14 mouse cellular contexts compared by ENCODE assay signal in the genomic region with DNA sequence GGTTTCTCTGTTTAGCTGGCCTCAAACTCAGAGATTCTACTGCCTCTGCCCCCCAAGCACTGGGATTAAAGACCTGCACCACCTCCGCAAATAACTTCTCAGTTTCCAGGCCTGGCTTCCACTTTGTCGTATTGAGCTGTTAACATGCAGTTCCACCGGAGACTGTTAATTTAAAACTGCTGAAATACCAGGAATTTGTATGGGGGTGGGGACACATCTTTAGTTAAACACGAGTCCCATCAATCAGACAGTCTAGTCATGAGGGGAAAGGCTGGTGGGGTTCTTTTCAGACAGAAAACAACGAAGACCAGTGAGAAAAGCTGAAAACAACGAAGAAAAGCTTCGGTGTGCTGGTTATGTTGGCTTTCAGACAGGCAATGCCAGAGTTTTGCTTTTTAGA.
DNase-seq lines count a peak whose midpoint lies in the region; ATAC-seq and TF ChIP-seq lines count a peak whose summit lies in the region.
"Had no signal": no experiment of that assay in that cellular context is flagged by ENCODE, and none has a peak within 500 bp of the region (broad histone marks: within the 10 kb centered on the region; RNA-seq: fewer than 3 reads in every experiment).

No protein-coding gene starts in this region.

- no peaks in the 10 kb centered on the region for H3K9me3 ChIP-seq in heart, embryonic 13.5 days
- H3K9me3 ChIP-seq in stomach, embryonic 16.5 days (replicated peaks; ENCODE audit: control insufficient read depth, low read length), result no peaks in the 10 kb centered on the region
- no peaks in the 10 kb centered on the region for H3K9me3 ChIP-seq in stomach, postnatal 0 days (ENCODE audit: control insufficient read depth, low read length)
- no peaks in the 10 kb centered on the region for H3K9me3 ChIP-seq in forebrain, embryonic 14.5 days (replicated peaks; ENCODE audit: control insufficient read depth, low read length)
- H3K9me3 ChIP-seq: heart, embryonic 15.5 days; midbrain, embryonic 12.5 days had no signal

- WGBS in heart, embryonic 13.5 days, result 63% methylated on average over 7 of the region's 7 CpGs
- 41% methylated on average over 7 of the region's 7 CpGs for WGBS in stomach, embryonic 16.5 days
- WGBS in stomach, postnatal 0 days, result 50% methylated on average over 7 of the region's 7 CpGs
- WGBS in forebrain, embryonic 14.5 days, result 23% methylated on average over 7 of the region's 7 CpGs

- H3K36me3 ChIP-seq in heart, embryonic 13.5 days, result no peaks in the 10 kb centered on the region
- no peaks in the 10 kb centered on the region for H3K36me3 ChIP-seq in stomach, embryonic 16.5 days (ENCODE audit: control insufficient read depth, insufficient read depth, low read length)
- no peaks in the 10 kb centered on the region for H3K36me3 ChIP-seq in stomach, postnatal 0 days (ENCODE audit: control insufficient read depth, insufficient read depth, low read length)
- no peaks in the 10 kb centered on the region for H3K36me3 ChIP-seq in forebrain, embryonic 14.5 days (ENCODE audit: control insufficient read depth, insufficient read depth, low read length)
- H3K36me3 ChIP-seq: heart, embryonic 15.5 days; midbrain, embryonic 12.5 days had no signal

- no peak overlapping the region for H3K4me3 ChIP-seq in heart, embryonic 13.5 days
- no peak overlapping the region for H3K4me3 ChIP-seq in stomach, embryonic 16.5 days (replicated peaks; ENCODE audit: low read length)
- H3K4me3 ChIP-seq in stomach, postnatal 0 days (ENCODE audit: low read depth, low read length), result no peak overlapping the region
- H3K4me3 ChIP-seq in forebrain, embryonic 14.5 days (ENCODE audit: low read depth, low read length), result no peak overlapping the region
- H3K4me3 ChIP-seq: heart, embryonic 15.5 days; midbrain, embryonic 12.5 days had no signal

- TF ChIP-seq EP300 in stomach, postnatal 0 days (optimal IDR thresholded peaks at IDR 0.05), result no peak

- DNase-seq in heart, postnatal 25 days (ENCODE audit: low spot score), result no peak
- DNase-seq in stomach, postnatal 0 days (ENCODE audit: low spot score), result no peak
- peak; percentile 57 for DNase-seq in forebrain, embryonic 14.5 days (ENCODE audit: low spot score)
- DNase-seq in spleen, postnatal 4 days (ENCODE audit: low spot score in 2 of 2), result no peak
- DNase-seq in gastrocnemius, postnatal 4 days (ENCODE audit: low spot score in 2 of 2), result no peak
- no peak for DNase-seq in urinary bladder, postnatal 25 days (ENCODE audit: low spot score)
- DNase-seq: cerebellum, adult 18-20 months; gastrocnemius, postnatal 25 days; kidney, adult 8-10 months; lung, adult 18-20 months had no signal

- H3K27ac ChIP-seq in heart, embryonic 13.5 days (replicated peaks), result 0 out of 2 replicates have a peak overlapping the region, but pooled peaks have one; percentile 0
- H3K27ac ChIP-seq in stomach, embryonic 16.5 days (ENCODE audit: low read length), result peak overlapping the region; percentile 4; the same call in 1 of the 2 replicates
- H3K27ac ChIP-seq in stomach, postnatal 0 days (replicated peaks), result no peak overlapping the region
- no peak overlapping the region for H3K27ac ChIP-seq in forebrain, embryonic 14.5 days (ENCODE audit: low read depth, low read length)
- H3K27ac ChIP-seq: heart, embryonic 15.5 days; midbrain, embryonic 12.5 days had no signal

- TF ChIP-seq CTCF in stomach, postnatal 0 days (IDR thresholded peaks at IDR 0.05; ENCODE audit: low read depth), result no peak

- intact Hi-C loops in heart, postnatal 25 days (cut with DNase I), result loop anchor here (5.0 kb wide), 2 partner anchors 340 to 365 kb away; no protein-coding TSS in a partner anchor

- no peaks in the 10 kb centered on the region for H3K27me3 ChIP-seq in heart, embryonic 13.5 days (replicated peaks)
- no peaks in the 10 kb centered on the region for H3K27me3 ChIP-seq in stomach, embryonic 16.5 days (ENCODE audit: control insufficient read depth, insufficient read depth, low read length)
- H3K27me3 ChIP-seq in stomach, postnatal 0 days (ENCODE audit: control insufficient read depth, insufficient read depth, low read length), result no peaks in the 10 kb centered on the region
- no peaks in the 10 kb centered on the region for H3K27me3 ChIP-seq in forebrain, embryonic 14.5 days (replicated peaks; ENCODE audit: control insufficient read depth, insufficient read depth, low read length)
- H3K27me3 ChIP-seq: heart, embryonic 15.5 days; midbrain, embryonic 12.5 days had no signal

- no peak for ATAC-seq in heart, embryonic 13.5 days (ENCODE audit: extremely low read depth, insufficient number of reproducible peaks, low FRiP score, low TSS enrichment)
- no peak for ATAC-seq in stomach, embryonic 16.5 days (ENCODE audit: insufficient read depth, low FRiP score)
- ATAC-seq in stomach, postnatal 0 days (ENCODE audit: low FRiP score, low TSS enrichment), result no peak
- ATAC-seq in forebrain, embryonic 14.5 days, result peak; percentile 68

- no peak overlapping the region for H3K4me2 ChIP-seq in heart, embryonic 13.5 days
- no peak overlapping the region for H3K4me2 ChIP-seq in stomach, embryonic 16.5 days (ENCODE audit: low read depth, low read length)
- H3K4me2 ChIP-seq in stomach, postnatal 0 days (replicated peaks; ENCODE audit: low read depth), result no peak overlapping the region
- H3K4me2 ChIP-seq in forebrain, embryonic 14.5 days (ENCODE audit: low read length), result no peak overlapping the region
- H3K4me2 ChIP-seq: heart, embryonic 15.5 days; midbrain, embryonic 12.5 days had no signal

- H3K4me1 ChIP-seq in heart, embryonic 13.5 days, result peaks cover 25% of the 10 kb centered on the region
- peaks cover 14% of the 10 kb centered on the region for H3K4me1 ChIP-seq in stomach, embryonic 16.5 days (ENCODE audit: control insufficient read depth, insufficient read depth, low read length)
- no peaks in the 10 kb centered on the region for H3K4me1 ChIP-seq in stomach, postnatal 0 days (replicated peaks; ENCODE audit: control insufficient read depth, insufficient read depth)
- peaks cover 11% of the 10 kb centered on the region for H3K4me1 ChIP-seq in forebrain, embryonic 14.5 days (ENCODE audit: control insufficient read depth, insufficient read depth, low read length)

- H3K9ac ChIP-seq in heart, embryonic 13.5 days, result no peak overlapping the region
- H3K9ac ChIP-seq in stomach, embryonic 16.5 days (ENCODE audit: low read length), result no peak overlapping the region
- H3K9ac ChIP-seq in stomach, postnatal 0 days (ENCODE audit: low read length), result no peak overlapping the region
- H3K9ac ChIP-seq in forebrain, embryonic 14.5 days (ENCODE audit: low read length), result no peak overlapping the region
- H3K9ac ChIP-seq: heart, embryonic 15.5 days; midbrain, embryonic 12.5 days had no signal

Comparison
In these comparisons a context has a peak if more than half of its experiments do, and no peak if none do; other contexts are left out.
1. H3K27ac ChIP-seq: peak in heart, embryonic 13.5 days (single experiment) and stomach, embryonic 16.5 days (single experiment); none in stomach, postnatal 0 days (single experiment) and forebrain, embryonic 14.5 days (single experiment).